Mouse (Mus musculus) left cerebral cortex, adult 9 months (tissue): Measurements from ENCODE around the gene Glrx5.

Experiments used
- DNase-seq, 2 experiments: peaks; one replicate each; pipeline ENCODE4 v3.0.0; 2022; ENCODE audit warnings: low spot score in 2 of 2

Glrx5 gene

GRCm38 (mm10) chr12:105032147-105032831 lies at the start of gene Glrx5:
Glrx5 (plus strand) TSS chr12:105032688.
- DNase-seq, result peak; percentile 100

- DNase-seq, result peak in 1 of 2 experiments; percentile 14
These were observed 49.0 kb upstream of the Glrx5 start for GRCm38 (mm10) chr12:104983476-104983875.

GRCm38 (mm10) chr12:104985088-104985487 lies 47.4 kb upstream of the Glrx5 start:
- DNase-seq, result no peak

GRCm38 (mm10) chr12:104986001-104986400 lies 46.5 kb upstream of the Glrx5 start:
- no peak for DNase-seq

GRCm38 (mm10) chr12:104986781-104987180 lies 45.7 kb upstream of the Glrx5 start:
- DNase-seq, result no peak

GRCm38 (mm10) chr12:104987936-104988335 lies 44.6 kb upstream of the Glrx5 start:
- no peak for DNase-seq

GRCm38 (mm10) chr12:104990741-104991454 lies 41.6 kb upstream of the Glrx5 start:
- no peak for DNase-seq

GRCm38 (mm10) chr12:104992123-104992741 lies 40.3 kb upstream of the Glrx5 start:
- no peak for DNase-seq

- no peak for DNase-seq
These were observed 39.6 kb upstream of the Glrx5 start for GRCm38 (mm10) chr12:104992838-104993237.

- DNase-seq, result no peak
These were observed 37.1 kb upstream of the Glrx5 start for GRCm38 (mm10) chr12:104995259-104995876.

GRCm38 (mm10) chr12:104996012-104996728 lies 36.3 kb upstream of the Glrx5 start:
- DNase-seq, result no peak

GRCm38 (mm10) chr12:104997159-104997558 lies 35.3 kb upstream of the Glrx5 start:
- DNase-seq, result no peak

GRCm38 (mm10) chr12:104997641-104998293 lies 34.7 kb upstream of the Glrx5 start:
- DNase-seq, result no peak

- DNase-seq, result no peak
These were observed 33.9 kb upstream of the Glrx5 start for GRCm38 (mm10) chr12:104998541-104998940.

GRCm38 (mm10) chr12:104999171-104999570 lies 33.3 kb upstream of the Glrx5 start:
- no peak for DNase-seq

- DNase-seq, result no peak
These were observed 31.8 kb upstream of the Glrx5 start for GRCm38 (mm10) chr12:105000487-105001283.

GRCm38 (mm10) chr12:105001317-105001716 lies 31.2 kb upstream of the Glrx5 start:
- no peak for DNase-seq

GRCm38 (mm10) chr12:105002340-105003132 lies 30.0 kb upstream of the Glrx5 start:
- DNase-seq, result no peak

- DNase-seq, result no peak
These were observed 29.3 kb upstream of the Glrx5 start for GRCm38 (mm10) chr12:105003158-105003557.

GRCm38 (mm10) chr12:105003715-105004114 lies 28.8 kb upstream of the Glrx5 start:
- DNase-seq, result no peak
